Mouse (Mus musculus): ENCODE measurements around the gene Atf7ip.

DNA sequence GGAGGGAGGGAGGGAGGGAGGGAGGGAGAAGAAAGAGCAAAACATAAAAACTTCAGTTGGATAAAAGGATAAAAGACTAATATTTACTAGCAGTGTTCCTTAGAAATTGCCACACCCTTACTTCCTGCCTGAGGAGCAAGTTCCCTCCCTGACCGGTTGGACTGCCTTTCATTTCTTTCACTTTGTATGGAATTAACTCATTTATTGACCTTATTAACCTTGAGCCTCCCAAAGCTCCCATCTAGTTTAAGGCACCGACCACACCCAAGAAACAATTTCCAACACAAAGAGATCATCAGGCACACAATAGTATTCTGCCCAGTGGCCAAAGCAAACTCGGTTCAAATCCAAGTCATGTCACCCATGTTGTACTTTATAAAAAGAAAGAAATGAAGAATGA lies 16.1 kb upstream of the Atf7ip start:
- TF ChIP-seq EP300 (IDR thresholded peaks at IDR 0.05; ENCODE audit: low read depth), result no peak
- no peak for TF ChIP-seq CTCF (IDR thresholded peaks at IDR 0.05; ENCODE audit: low read depth)
